Mouse (Mus musculus) frontal cortex, adult (tissue): ENCODE measurements around the gene Lpgat1.

Experiments
- ATAC-seq: cut with Nextera tagmentation; 2 replicates; pipeline ENCODE4 v1.9.2; 2017; ENCODE audit warnings: mild to moderate bottlenecking, moderate library complexity, mixed read lengths; ENCODE audit not compliant: low TSS enrichment

The Lpgat1 gene

DNA sequence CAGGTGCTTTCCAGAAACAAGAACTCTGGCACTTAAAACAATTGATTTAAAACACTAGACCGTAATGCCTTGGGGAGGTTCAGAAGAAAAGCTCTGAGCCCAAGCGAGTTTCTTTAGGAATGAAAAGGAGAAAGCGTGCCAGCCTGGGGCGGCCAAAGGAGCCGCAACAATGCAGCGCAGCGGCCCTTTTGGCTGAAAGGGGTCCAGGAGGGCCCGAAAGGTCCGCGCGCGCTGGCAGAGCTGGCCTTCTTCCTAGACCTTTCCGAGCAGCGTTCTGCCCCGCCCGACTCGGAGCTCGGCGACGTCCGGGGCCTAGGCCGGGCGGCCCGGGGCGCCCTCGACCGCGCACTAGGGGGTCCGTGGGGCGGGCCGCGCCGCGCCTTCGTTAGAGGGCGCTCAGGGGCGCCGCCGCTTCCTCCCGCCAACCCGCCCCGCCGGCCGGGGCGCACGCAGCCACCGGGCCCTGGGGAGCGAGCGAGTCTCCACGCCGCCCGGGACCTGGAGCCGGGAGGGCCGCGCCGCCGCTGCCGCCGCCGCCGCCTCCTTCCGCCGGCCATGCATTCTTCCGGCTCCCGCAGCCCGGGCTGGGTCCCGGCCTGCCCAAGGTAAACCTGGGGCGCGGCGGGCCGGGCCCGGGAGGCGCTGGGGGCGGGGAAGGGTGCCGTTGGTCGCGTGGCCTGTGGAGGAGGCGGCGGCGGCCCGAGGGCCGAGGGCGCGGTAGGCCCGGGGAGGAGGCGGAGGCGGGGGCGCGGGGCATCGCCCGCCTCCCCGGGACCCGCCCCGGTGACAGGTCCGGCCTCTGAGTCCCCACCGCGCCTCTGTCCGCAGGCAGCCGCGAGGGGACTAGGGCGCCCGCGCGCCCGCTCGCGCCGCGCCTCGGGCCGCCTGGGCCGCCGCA lies at the start of gene Lpgat1:
Gene Lpgat1, plus strand, starts transcription at position 234 of the 898 bp plus-strand sequence.
- ATAC-seq, result peak; percentile 58

DNA sequence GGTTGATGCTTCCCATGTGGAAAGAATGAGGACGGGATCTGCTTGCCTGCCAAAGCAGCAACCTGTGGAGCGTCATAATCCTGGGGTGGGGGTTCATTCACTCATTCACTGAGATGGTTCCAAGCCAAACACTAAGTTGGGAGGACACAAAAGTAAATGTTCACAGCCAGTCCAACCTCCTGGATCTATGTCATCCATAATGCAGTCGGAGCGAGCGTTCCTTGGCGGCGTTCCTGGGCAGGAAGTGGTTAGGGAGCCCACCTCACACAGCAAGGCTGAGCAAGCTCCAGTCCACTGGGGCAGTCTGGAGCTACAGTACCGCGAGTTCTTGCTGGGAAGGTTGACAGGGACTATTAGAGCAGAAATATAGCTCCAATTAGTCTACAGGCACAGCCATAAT lies 49.6 kb upstream of the Lpgat1 start:
- ATAC-seq, result no peak

- peak; percentile 31; the same call in 1 of the 2 replicates for ATAC-seq
Measured at GRCm38 (mm10) chr1:191674071-191674470, 43.6 kb upstream of the Lpgat1 start.

DNA sequence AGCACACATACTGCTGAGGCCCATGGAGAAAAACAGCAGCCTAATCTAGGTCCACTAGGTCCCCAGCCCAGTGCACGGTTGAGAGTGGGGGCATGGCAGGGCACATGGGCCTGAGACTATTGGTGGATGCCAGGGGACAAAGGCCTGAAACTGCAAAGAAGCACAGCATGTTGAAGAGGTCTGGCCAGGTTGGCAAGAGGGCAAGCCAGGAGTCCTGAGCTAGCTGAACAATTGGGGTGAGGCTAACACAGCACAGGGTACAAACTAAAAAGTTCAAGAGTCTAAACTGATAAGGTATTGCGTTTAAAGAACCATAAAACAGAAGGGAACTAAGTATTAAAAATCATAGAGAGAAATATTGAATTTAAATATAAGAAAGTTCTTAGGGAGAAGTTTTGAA lies 36.0 kb upstream of the Lpgat1 start:
- ATAC-seq, result no peak

- no peak for ATAC-seq
Measured at GRCm38 (mm10) chr1:191687531-191687930, 30.1 kb upstream of the Lpgat1 start.

DNA sequence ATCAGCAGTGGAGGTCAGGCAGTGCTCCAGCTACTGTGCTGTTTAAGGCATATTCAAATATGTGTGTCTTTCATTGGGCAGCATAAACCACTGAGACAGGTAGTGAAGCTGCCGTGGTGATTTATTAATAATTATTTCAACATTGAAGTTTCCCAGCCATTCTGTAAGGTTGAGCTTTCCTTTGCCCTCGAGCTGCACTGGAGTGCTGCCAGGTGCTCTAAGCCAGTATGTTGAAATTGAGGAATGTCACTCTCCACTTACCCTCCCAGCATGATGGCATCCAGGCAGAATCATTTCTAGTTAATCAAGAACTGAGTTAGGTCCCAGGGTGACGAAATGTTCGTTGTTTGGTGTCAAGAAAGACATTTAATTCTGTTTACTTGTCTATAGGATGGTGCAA lies 24.4 kb upstream of the Lpgat1 start:
- ATAC-seq, result no peak

DNA sequence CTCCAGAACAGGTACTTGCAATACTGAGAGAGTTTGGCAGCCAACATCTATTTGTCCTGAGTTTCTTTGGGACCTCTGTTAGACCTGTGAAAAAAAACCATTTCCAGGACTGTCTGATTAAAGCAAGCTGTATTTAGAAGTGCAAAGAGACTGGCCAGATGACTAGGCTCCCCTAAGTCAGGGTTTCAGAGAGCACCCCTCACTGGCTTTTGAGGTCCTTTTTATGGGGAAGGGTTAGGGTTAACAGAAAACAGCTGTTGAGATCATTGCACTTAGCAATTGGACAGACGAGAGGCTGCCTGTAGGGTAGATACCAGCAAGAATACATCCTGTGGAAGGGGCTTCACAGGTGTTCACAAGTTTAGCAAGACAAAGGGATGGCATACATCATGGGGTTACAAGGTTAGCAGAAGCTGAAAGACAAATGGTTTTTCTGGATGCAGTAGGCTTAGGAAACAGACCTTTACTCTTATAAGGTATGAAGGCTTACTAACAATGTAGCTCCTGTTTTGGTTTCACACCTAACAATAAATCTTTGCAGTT lies 19.3 kb upstream of the Lpgat1 start:
- no peak for ATAC-seq

- no peak for ATAC-seq
Measured at GRCm38 (mm10) chr1:191704535-191704934, 13.1 kb upstream of the Lpgat1 start.

- no peak for ATAC-seq
Measured at GRCm38 (mm10) chr1:191706541-191707078, 11.0 kb upstream of the Lpgat1 start.

DNA sequence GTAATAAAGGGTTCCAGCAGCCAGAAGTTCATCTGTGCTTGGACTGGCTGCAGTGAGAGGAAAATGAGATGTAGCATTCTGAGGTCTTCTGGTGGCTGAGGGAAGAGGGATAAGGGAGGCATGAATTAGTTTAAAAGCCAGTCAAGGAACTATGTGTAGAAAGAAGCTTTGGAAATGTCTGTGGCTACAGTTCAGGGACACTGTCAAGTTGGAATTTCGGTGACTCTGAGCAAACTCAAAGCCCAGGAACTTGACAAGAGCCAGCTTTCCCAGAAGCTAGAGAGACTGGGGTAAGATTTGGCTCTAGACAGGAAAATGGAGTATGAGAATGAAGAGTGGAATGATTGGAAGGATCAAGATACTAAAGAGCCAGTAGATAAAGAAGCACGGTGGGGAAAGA lies 7.8 kb upstream of the Lpgat1 start:
- no peak for ATAC-seq

GRCm38 (mm10) chr1:191712224-191712838 lies 5.3 kb upstream of the Lpgat1 start:
- no peak for ATAC-seq

DNA sequence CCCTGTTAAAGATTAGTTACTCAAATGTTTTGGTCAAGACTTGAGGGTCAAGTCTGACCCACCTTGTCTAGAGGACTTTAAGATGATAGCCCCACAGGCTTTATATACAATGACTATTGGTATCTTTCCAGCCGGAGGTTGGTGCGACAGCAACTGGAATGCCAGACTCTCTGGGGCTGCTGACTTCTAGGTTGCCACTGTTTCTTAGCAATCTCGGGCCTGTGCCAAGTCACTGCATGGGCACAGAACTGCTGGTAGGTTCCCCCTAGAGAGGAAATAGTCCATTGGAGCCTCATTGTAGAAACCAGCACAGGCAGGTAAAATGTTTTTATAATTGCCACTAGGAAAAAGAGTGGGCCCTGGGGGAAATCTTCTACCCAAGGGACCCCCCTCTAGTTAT lies 3.8 kb upstream of the Lpgat1 start:
- no peak for ATAC-seq

DNA sequence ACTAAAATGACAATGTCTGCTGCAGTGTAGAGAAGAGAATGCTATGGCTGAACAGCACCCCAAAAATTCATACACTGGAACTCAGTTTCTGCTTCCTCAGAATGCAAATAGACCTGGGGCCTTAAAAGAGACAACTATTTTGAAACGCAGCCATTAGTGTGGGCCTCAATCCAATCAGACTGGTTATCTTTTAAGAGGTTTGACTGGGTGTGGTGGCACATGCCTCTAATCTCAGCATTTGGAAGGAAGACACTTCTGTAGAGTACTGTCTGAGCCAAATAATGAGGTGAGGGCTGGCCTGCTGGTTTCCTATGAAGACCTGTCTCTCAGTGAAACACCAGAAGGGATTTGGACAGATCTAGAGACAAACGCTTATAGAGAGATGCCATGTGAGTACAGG lies 2.5 kb upstream of the Lpgat1 start:
- no peak for ATAC-seq

DNA sequence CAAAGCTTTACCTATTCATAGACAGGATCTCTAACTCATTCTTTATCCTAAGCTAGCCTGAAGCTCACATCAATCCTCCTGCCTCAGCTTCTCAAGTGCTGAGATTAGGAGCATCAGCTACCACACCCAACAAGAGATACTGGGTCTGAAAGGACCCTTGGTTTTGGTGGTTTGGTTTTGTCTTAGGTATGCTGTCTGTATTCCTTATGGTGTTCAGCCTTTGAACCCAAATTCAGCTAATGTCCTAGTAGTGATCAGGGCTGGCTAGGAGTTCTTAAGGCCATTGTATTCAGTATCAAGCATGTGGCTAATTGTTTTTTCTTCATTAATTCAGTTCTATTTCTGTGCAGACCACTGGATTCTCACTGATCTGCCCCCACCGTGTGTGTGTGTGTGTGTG lies 493 bp upstream of the Lpgat1 start:
- ATAC-seq, result no peak

GRCm38 (mm10) chr1:191718522-191719281 lies 1.1 kb downstream of the Lpgat1 start:
- peak; percentile 11; the same call in 1 of the 2 replicates for ATAC-seq

DNA sequence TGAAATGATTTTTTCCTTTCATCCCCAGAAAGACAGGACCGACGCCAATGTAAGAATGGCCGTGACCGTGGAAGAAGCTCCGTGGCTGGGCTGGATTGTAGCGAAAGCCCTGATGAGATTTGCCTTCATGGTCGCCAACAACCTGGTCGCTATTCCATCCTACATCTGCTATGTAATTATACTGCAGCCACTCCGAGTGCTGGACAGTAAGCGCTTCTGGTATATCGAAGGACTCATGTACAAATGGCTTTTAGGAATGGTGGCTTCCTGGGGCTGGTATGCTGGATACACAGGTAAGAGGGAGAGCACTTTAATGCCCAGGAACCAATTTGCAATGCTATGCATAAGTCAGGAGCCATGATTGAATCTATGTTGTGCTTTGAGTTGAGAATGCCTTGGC lies 1.7 kb downstream of the Lpgat1 start:
- ATAC-seq, result no peak

GRCm38 (mm10) chr1:191720419-191720818 lies 2.8 kb downstream of the Lpgat1 start:
- peak; percentile 28; the same call in 1 of the 2 replicates for ATAC-seq

GRCm38 (mm10) chr1:191722706-191723105 lies 5.1 kb downstream of the Lpgat1 start:
- no peak for ATAC-seq

- peak; percentile 75 for ATAC-seq
Measured at GRCm38 (mm10) chr1:191723675-191724074, 6.0 kb downstream of the Lpgat1 start.

DNA sequence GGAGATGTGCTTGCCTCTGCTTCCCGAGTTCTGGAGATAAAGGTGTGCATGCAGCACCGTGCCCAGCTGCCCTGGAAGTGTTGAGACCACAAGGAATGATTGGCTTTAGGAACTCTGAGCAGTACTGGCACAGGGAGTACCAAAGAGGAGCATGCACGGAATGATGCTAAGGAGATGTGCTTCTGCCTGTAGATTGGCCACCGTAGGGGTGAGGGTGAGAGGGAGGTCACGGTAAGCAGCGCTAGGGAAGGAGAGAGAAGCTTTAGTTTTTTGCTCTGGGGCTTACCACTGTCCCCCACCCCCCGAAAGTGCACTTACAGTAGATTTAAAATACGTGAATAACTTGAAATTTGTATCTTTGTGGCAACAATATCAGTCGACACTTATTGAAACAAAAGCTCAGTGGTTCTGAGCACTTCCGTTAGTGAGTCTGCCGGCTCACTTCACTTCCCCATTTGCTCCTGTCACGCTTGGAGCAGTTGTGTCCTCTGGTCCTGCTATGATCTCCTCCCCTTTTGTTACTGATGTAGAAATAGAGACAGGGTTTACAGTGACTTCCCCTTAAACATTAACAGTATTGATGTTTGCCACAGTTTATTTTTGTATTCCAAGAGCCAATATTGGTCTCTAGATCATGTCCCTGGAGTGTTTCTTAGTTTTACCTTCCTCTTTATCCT lies 6.9 kb downstream of the Lpgat1 start:
- ATAC-seq, result no peak

DNA sequence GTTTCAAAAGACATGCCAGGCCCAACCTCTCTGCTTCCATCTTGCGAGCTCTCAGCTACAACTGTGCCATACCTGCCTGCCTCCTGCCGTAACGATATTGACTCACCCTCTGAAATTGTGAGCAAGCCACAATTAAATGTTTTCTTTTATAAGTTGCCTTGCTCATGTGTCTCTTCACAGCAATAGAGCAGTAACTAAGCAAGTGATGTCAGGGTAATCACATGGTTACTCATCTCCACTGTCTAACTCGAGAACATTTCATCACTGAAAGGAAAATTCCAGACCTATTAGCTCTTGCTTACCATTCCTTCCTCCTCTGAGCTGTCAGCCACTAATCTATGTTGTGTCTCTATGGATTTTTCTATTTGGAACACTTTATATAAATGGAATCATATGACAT lies 15.0 kb downstream of the Lpgat1 start:
- no peak for ATAC-seq
